Mouse (Mus musculus) spleen, adult 18-20 months (tissue): ENCODE data around the gene Mbtps1.

Source experiments
- DNase-seq, 2 experiments: peaks; one replicate each; pipeline ENCODE4 v3.0.0; 2022; ENCODE audit warnings: mixed read lengths in 2 of 2

The Mbtps1 gene

DNA sequence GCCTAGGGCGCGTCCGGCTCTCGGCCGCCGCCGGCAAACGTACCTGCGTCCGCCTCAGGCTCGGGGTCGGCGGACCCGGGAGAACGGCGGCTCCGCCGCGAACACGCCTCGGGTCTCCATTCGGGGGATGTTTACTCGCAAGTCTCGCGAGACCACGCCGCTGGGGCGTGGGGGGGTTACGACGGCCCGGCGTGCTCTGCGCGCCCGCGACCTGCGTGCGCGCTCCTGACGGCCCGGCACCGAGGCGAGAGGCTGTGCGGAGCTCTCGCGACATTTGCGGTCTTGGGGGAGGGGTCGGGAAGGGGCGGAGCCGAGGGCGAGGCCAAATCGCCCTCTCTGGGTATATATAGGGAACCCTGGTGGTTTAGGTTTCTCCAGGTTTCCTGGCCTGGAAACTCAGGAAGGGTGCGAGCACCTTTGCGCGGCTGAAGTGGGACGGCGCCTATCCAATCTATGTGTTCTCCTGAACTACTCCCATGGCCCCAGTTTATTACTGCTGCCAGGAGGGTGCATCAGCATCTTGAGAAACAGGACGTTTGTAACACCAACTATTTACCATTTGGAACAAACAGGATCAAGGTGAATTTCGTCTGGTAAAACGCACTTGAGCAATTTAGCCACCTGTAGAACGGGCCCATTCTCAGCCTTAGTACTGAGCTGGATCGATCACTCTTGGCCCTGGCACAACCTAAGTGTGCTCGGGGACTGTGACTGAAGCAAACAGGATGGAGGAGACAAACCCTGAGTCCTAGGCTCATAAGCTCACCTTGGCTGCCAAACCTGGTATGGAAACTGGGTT, at the start of gene Mbtps1:
Mbtps1 (minus strand) TSS at position 133 of the 799 bp plus-strand sequence.
- DNase-seq, result peak; percentile 98

GRCm38 (mm10) chr8:119606224-119606623, 47.7 kb upstream of the Mbtps1 start:
- DNase-seq, result no peak

DNA sequence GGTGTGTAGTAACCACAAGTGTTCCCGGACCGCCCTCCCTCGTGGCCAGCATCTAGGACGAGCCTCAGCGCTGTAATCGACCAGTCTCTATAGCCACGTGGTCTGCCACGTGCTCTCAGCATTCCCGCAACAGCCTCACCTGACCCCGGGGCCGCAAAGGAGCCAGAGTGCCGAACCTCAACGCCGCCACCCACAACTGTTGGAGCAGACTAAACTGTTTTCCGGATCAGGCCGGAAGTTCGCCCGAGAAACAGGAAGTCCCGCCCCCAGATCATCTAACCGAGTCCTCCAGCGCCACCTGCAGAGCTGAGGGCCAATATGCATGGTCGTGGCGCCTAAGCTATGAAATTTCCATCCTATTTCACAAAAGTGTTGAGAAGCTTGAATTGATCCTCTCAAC, 46.5 kb upstream of the Mbtps1 start, which contains the start of gene Taf1c:
Taf1c (minus strand) TSS at position 227 of the 400 bp plus-strand sequence.
- DNase-seq, result peak; percentile 80 to 94

DNA sequence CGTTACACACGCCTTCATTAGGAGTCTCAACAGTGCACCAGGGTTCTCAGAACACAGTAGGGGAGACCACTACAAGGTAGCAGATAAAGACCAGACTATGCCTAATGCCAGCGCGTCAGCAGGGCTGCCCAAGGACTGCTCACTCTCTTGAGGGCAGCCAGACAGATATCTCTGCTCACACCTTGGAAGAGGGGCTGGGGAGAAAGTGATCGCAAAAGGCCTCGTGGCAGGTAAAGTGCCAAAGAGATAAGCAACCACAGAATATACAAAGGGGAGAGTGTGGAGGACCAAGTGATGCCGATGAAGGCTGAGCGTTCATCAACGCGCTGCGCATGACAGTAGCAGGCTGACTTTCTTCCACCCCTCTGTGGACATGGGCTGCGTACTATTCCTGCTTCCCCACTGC, 45.9 kb upstream of the Mbtps1 start:
- no peak for DNase-seq

GRCm38 (mm10) chr8:119603771-119604170, 45.2 kb upstream of the Mbtps1 start:
- no peak for DNase-seq

DNA sequence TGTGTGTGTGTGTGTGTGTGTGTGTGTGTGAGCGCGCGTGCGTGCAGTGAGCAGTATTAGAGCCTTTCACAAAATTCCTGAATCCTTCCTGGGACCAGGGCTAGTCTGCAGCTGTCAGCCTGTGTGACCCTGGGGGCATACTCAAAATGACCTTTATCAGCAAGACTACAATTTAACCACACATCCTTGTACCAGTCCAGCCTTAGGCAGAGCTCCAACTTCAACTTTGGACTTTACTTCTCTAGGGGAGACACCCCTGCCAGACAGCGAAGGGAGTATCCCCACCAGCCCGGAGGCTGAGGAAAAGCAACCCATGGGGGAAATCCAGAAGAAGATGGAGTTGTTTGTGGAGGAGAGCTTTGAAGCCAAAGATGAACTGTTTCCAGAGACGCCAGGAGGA, 32.9 kb upstream of the Mbtps1 start:
- no peak for DNase-seq

DNA sequence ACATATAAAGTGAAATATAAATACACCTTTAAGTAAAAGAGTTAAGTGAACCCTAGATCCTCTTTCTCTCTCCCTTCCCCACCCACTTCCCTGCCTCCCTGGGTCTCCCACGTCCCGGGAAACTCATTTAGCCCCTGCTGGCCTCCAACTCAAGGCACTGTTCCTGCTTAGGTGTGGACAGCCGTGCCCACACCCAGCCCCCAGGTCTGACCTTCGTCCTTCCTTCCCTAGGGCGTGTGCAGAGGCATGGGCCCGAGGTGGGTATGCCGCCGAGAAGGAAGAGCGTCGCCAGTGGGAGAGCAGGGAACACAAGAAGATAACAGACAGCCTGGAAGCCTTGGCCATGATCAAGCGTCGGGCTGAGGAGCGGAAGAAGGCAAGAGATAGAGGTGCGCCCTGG, 31.8 kb upstream of the Mbtps1 start:
- no peak for DNase-seq

GRCm38 (mm10) chr8:119588844-119589243, 30.3 kb upstream of the Mbtps1 start:
- no peak for DNase-seq

- DNase-seq, result no peak
Measured at GRCm38 (mm10) chr8:119588321-119588720, 29.8 kb upstream of the Mbtps1 start.

- no peak for DNase-seq
Measured at GRCm38 (mm10) chr8:119585901-119586300, 27.4 kb upstream of the Mbtps1 start.

DNA sequence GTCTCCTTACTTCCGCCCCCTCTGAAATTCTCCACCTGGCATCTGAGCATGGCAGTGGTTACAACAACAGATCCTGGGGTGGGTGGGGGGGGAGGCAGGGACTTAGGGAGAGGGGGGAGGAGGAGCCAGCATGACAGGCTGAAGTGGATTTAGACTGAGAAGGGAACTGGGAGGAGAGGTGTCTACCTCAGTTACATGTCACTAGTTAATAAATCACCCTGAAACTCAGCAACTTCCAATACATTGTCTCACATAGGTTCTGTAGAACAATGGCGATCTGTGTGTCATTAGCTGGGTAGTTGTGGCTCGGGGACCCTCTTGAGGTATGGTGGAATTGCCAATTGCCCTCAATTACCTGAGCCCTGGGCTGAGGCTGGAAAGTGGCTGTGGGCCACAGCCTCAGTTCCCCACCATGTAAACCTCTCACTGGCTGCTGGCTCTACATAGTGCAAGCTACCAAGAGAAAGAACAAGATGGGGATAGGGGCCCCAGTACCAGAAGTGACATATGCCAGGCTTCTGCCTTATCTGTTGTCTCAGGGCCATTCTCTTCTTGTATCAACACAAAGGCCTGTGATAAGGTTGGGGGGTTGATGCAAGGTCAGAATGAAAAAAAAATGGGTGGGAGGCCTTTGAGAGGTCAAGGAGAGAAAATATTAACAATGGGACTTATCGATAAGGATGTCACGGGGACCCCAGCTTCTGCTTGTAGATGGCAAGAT, 22.1 kb upstream of the Mbtps1 start:
- DNase-seq, result no peak

GRCm38 (mm10) chr8:119579096-119579495, 20.6 kb upstream of the Mbtps1 start:
- no peak for DNase-seq

DNA sequence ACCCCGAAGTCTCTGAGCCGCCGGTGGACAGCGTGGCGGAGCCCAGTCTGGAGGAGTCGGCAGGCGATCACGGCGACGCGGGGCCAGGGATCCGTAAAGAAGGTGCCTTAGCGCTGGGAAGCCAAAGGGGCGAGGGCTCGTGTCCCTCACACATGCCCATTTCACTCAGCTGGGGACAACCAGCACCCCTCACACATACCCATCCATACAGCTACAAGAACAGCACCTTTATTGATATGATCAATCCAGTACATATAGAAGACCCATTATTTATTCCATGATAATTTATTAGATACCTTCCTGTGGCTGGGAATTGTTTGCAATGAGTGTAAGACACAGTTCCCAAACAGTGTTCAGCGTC, 16.8 kb upstream of the Mbtps1 start:
- no peak for DNase-seq

GRCm38 (mm10) chr8:119574437-119575365, 16.2 kb upstream of the Mbtps1 start, which contains the start of the genes Hsdl1 and Dnaaf1:
Hsdl1 (minus strand) TSS chr8:119575183.
Dnaaf1 (plus strand) TSS chr8:119575235.
- peak; percentile 94 to 99 for DNase-seq

- no peak for DNase-seq
Measured at GRCm38 (mm10) chr8:119572411-119572810, 13.9 kb upstream of the Mbtps1 start.

- DNase-seq, result no peak
Measured at GRCm38 (mm10) chr8:119571135-119571534, 12.6 kb upstream of the Mbtps1 start.

DNA sequence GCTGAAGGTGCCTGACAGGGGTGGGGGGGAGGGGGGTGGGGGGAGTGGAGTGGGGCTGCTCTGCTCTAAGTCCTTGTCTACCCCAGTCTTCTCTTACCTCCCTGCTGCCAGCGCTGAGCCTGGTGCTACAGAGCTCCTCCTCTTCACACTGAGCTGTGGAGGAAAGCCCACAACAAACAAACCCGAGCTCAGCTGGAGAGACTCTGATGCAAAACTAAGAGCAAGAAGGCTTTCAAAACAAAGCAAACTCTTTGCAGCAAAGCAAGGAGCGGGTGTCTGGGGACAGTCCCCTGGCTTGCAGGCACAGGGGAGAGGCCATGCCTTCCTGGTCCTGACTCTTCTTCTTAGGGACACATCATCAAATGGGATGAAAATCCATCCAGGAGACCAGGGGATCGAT, 11.3 kb upstream of the Mbtps1 start:
- DNase-seq, result no peak

DNA sequence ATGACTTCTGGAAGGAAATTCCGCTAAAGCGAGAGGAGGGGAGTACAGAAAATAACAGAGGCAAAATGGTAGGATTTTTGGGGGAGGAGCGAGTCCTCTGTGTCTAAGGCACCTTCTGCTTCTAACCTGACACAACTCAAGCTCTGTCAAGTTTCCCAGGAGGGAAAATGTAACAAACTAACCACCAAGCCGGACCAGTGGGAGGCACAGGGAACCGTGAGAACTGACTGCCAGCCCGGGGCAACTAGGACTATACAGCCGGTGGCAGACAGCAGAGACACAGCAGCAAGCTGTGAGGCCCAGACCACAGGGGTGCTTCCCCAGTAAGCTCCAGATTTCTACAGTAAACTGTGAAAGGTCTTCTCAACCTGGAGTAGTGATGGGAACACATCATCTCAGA, 10.4 kb upstream of the Mbtps1 start:
- DNase-seq, result no peak

DNA sequence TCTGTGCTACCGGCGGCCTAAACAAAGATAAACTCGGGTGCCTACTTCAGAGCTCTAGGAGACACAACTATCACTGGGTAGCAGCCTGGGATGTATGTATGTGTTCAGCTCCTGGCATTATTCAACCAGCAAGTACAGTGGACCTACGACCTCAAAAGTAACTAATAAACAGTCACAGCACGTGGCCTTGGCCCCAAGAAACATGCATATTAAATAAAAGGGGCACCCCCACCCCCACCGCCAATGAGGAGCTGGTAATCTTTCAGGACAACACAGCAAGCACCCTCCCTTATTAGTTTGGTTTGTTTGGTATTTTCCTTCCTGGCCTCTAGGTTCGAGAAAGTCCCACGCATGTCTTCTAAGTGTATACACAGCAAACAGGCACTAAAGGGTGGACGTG, 9.7 kb upstream of the Mbtps1 start:
- DNase-seq, result no peak

GRCm38 (mm10) chr8:119566367-119566766, 7.8 kb upstream of the Mbtps1 start:
- no peak for DNase-seq

- peak; percentile 25 to 27 for DNase-seq
Measured at GRCm38 (mm10) chr8:119563849-119564251, 5.3 kb upstream of the Mbtps1 start.

- DNase-seq, result no peak
Measured at GRCm38 (mm10) chr8:119559402-119559720, 826 bp upstream of the Mbtps1 start.
